Mouse (Mus musculus) frontal cortex, postnatal 14 days (tissue): ENCODE measurements around the gene Polr2b.

ENCODE experiments used
- DNase-seq, 2 experiments: peaks; one replicate each; pipeline ENCODE4 v3.0.0; 2022; ENCODE audit warnings: low spot score in 2 of 2

Gene Polr2b

GRCm38 (mm10) chr5:77309924-77310772 is at the start of gene Polr2b, which contains the start of gene Noa1:
Polr2b (plus strand) TSS chr5:77310147.
Noa1 (minus strand) TSS chr5:77310084.
- DNase-seq = peak; percentile 97 to 99

- no peak for DNase-seq
Measured at GRCm38 (mm10) chr5:77261137-77261536, 48.8 kb upstream of the Polr2b start.

- no peak for DNase-seq
Measured at GRCm38 (mm10) chr5:77262105-77262504, 47.8 kb upstream of the Polr2b start.

- DNase-seq = peak in 1 of 2 experiments; percentile 21
Measured at GRCm38 (mm10) chr5:77265081-77265670, 44.8 kb upstream of the Polr2b start, which contains the start of gene Rest. Rest (plus strand) TSS chr5:77265491.

GRCm38 (mm10) chr5:77265671-77266065 is 44.3 kb upstream of the Polr2b start:
- DNase-seq = peak in 1 of 2 experiments; percentile 26

GRCm38 (mm10) chr5:77266066-77266885 is 43.7 kb upstream of the Polr2b start:
- DNase-seq = peak in 1 of 2 experiments; percentile 14

GRCm38 (mm10) chr5:77266886-77267401 is 43.0 kb upstream of the Polr2b start:
- no peak for DNase-seq

- no peak for DNase-seq
Measured at GRCm38 (mm10) chr5:77267441-77267840, 42.5 kb upstream of the Polr2b start.

- no peak for DNase-seq
Measured at GRCm38 (mm10) chr5:77267957-77268624, 41.9 kb upstream of the Polr2b start.

GRCm38 (mm10) chr5:77269399-77269798 is 40.5 kb upstream of the Polr2b start:
- no peak for DNase-seq

- no peak for DNase-seq
Measured at GRCm38 (mm10) chr5:77273151-77273550, 36.8 kb upstream of the Polr2b start.

- no peak for DNase-seq
Measured at GRCm38 (mm10) chr5:77275950-77276349, 34.0 kb upstream of the Polr2b start.

GRCm38 (mm10) chr5:77277204-77277603 is 32.7 kb upstream of the Polr2b start:
- no peak for DNase-seq

GRCm38 (mm10) chr5:77281518-77282174 is 28.3 kb upstream of the Polr2b start:
- DNase-seq = no peak

GRCm38 (mm10) chr5:77282242-77282641 is 27.7 kb upstream of the Polr2b start:
- no peak for DNase-seq

GRCm38 (mm10) chr5:77285685-77286084 is 24.3 kb upstream of the Polr2b start:
- no peak for DNase-seq

- DNase-seq = no peak
Measured at GRCm38 (mm10) chr5:77286904-77287303, 23.0 kb upstream of the Polr2b start.

- no peak for DNase-seq
Measured at GRCm38 (mm10) chr5:77287901-77288300, 22.0 kb upstream of the Polr2b start.

GRCm38 (mm10) chr5:77289686-77290085 is 20.3 kb upstream of the Polr2b start:
- DNase-seq = no peak

- no peak for DNase-seq
Measured at GRCm38 (mm10) chr5:77290606-77291005, 19.3 kb upstream of the Polr2b start.
